8 mouse cellular contexts compared by ENCODE assay signal in the genomic region with DNA sequence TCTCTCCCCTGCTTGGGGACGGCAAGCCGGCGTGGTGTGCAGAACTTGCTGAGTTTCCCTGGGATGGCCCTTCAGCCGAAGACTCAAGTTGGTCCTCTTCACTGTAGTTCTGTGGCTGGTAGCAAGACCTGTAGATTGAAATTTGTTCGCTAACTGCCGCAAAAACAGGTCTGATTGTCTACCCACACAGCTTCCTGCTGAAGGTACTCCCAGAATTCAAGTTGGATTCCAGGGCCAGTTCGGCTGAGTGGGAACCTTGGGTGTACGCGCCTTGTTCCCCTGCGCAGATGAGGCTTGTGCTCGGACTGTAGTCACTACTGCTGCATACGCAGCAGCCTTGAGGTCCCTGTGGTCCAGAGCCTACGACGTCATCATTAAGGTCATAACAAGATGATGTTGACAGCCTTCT. TPM values are rescaled to one million over a fixed set of nuclear protein-coding genes. Genes with fewer than 3 reads are reported as not detected.
DNase-seq lines count a peak whose midpoint lies in the region; ATAC-seq and TF ChIP-seq lines count a peak whose summit lies in the region.

No protein-coding gene starts in this region.

- H3K27ac ChIP-seq in ES-E14 (ENCODE audit: insufficient read depth, low read depth, low read length, poor library complexity, severe bottlenecking): 0 out of 2 replicates have a peak overlapping the region, but pooled peaks have one; percentile 26
- peak overlapping the region; percentile 87 for H3K27ac ChIP-seq in lung, embryonic 16.5 days (ENCODE audit: low read length)

- peak; percentile 16; the same call in 1 of the 2 replicates for ATAC-seq in lung, embryonic 16.5 days (ENCODE audit: low read depth)
- ATAC-seq in neutrophil, adult 5-6 weeks (ENCODE audit: extremely low read depth, insufficient number of reproducible peaks, low FRiP score, poor library complexity, severe bottlenecking): peak; percentile 55

- peak; percentile 85 for DNase-seq in 416B (ENCODE audit: low read depth)
- peak; percentile 33 for DNase-seq in ES-E14 (ENCODE audit: low read depth, low spot score)
- peak; percentile 75 for DNase-seq in embryo, embryonic 10 days (ENCODE audit: low spot score)
- peak; percentile 54 for DNase-seq in heart, adult 8-10 months (ENCODE audit: low spot score)
- peak; percentile 65 for DNase-seq in kidney, adult 18-20 months
- DNase-seq in right cerebral cortex, postnatal 4 days: no peak

- peak overlapping the region; percentile 83 to 99 for H3K4me3 ChIP-seq in ES-E14 (ENCODE audit: insufficient read depth in 1 of 2, low read depth in 1 of 2, low read length in 2 of 2, poor library complexity in 1 of 2, severe bottlenecking in 1 of 2)
- peak overlapping the region; percentile 85 for H3K4me3 ChIP-seq in lung, embryonic 16.5 days (ENCODE audit: low read length)

- H3K9ac ChIP-seq in ES-E14 (ENCODE audit: insufficient read depth, low read depth, low read length, poor library complexity, severe bottlenecking): peak overlapping the region; percentile 84
- H3K9ac ChIP-seq in lung, embryonic 16.5 days (ENCODE audit: low read length): peak overlapping the region; percentile 87

- under 1% methylated on average over 14 of the region's 14 CpGs for WGBS in lung, embryonic 16.5 days

- H3K9me3 ChIP-seq in ES-E14 (ENCODE audit: control insufficient read depth, insufficient read depth, low read depth, low read length): no peaks in the 10 kb centered on the region
- H3K9me3 ChIP-seq in lung, embryonic 16.5 days (ENCODE audit: control insufficient read depth, low read length): no peaks in the 10 kb centered on the region

- H3K4me1 ChIP-seq in ES-E14 (ENCODE audit: control insufficient read depth in 2 of 2, insufficient read depth in 2 of 2, low read length in 2 of 2, poor library complexity in 1 of 2): peaks cover 0 to 12% of the 10 kb centered on the region in 2 experiments; a peak in 2 of 4 replicates
- H3K4me1 ChIP-seq in lung, embryonic 16.5 days (replicated peaks; ENCODE audit: control insufficient read depth, insufficient read depth, low read length): peaks cover 18% of the 10 kb centered on the region

- peaks cover 3% of the 10 kb centered on the region; the same call in 1 of the 2 replicates for H3K36me3 ChIP-seq in ES-E14 (ENCODE audit: control insufficient read depth, insufficient read depth, low read length, poor library complexity, severe bottlenecking)
- H3K36me3 ChIP-seq in lung, embryonic 16.5 days (ENCODE audit: control insufficient read depth, insufficient read depth, low read length): 0 out of 2 replicates have a peak, but pooled peaks cover under 1% of the 10 kb centered on the region

- no peaks in the 10 kb centered on the region for H3K27me3 ChIP-seq in lung, embryonic 16.5 days (ENCODE audit: control insufficient read depth, insufficient read depth, low read depth, low read length)

- in situ Hi-C loops in ES-E14 (cut with MboI; ENCODE audit: low sequenced_read_pairs in 2 of 2, unreplicated experiment in 2 of 2): no loop called here

- H3K4me2 ChIP-seq in lung, embryonic 16.5 days (ENCODE audit: low read depth, low read length): peak overlapping the region; percentile 75

TF ChIP-seq in ES-E14, 5 proteins besides CTCF, POLR2A, EP300 and RAD21:
- TF ChIP-seq MAFK (IDR thresholded peaks at IDR 0.05; ENCODE audit: insufficient read depth, low read depth, low read length) (no peak), HCFC1 (IDR thresholded peaks at IDR 0.05; ENCODE audit: borderline replicate concordance, insufficient read depth, low read length) (no peak)

RNA-seq across cellular contexts. Expression of a gene that starts 0.6 kb away (rescaled TPM):
- 23.6 and 27.5 TPM in 2 replicates for total RNA-seq in ES-E14 (2012; rRNA removed)
- 10 to 100 TPM; 37.9 to 41.2 (median 38.4) TPM for total RNA-seq in heart, adult 8-10 months (2022)
- 125 and 136 TPM in 2 replicates for polyA plus RNA-seq in lung, embryonic 16.5 days (2015; fragmentation: Nextera tagmentation; extraction: Ambion mirVana)
- total RNA-seq in neutrophil, adult 5-6 weeks (2017): 269 TPM in 2 replicates
